Mouse (Mus musculus): ENCODE measurements at regions not wholly inside any gene's neighbourhood (a gene's known extent, or its start where the extent isn't known, plus 50 kb on each side); places are given as distances from the start of the nearest gene placed in this dataset.

DNA sequence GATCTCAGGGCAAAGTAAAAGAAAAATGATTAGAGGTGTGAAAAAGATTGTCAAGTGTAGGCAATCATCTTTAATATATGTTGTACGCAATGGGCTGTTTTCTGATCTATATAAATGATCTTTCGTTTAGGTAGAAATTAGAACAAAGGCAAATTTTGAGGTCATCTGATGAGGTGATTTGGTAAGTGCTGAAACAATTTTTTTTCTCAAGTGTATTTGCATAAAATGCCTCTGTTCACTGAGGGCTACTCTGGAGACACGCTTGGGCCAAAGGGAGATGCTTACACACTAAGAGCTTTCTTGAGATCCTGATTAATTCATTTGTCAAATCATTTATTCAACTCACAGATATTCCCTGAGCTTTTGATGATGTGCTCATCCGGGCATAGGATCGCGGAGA, 719.4 kb upstream of the Adgra3 start:
- Histone ChIP-seq H3K4me3 (ENCODE audit: low read depth, low read length) (no peak overlapping the region), H3K4me1 (ENCODE audit: insufficient read depth) (no peaks in the 10 kb centered on the region), H3K27me3 (ENCODE audit: insufficient read depth, low read length) (no peaks in the 10 kb centered on the region), H3K36me3 (replicated peaks; ENCODE audit: insufficient read depth, low read length) (no peaks in the 10 kb centered on the region), H3K9ac (replicated peaks) (no peak overlapping the region), H3K4me2 (ENCODE audit: low read depth, low read length) (no peak overlapping the region), H3K9me3 (ENCODE audit: low read length) (no peaks in the 10 kb centered on the region), H3K27ac (ENCODE audit: low read depth) (no peak overlapping the region)
- ATAC-seq (no peak), DNase-seq (no peak)
- 80% methylated on average over 6 of the region's 6 CpGs for WGBS (ENCODE audit: insufficient replicate concordance)
- TF ChIP-seq CTCF (IDR thresholded peaks at IDR 0.05; ENCODE audit: low read depth) (no peak), EP300 (IDR thresholded peaks at IDR 0.05; ENCODE audit: low read depth) (no peak)

- 63% methylated on average over 5 of the region's 5 CpGs for WGBS (ENCODE audit: insufficient replicate concordance)
Observed at GRCm38 (mm10) chr5:50762261-50762660, 703.5 kb upstream of the Adgra3 start.

DNA sequence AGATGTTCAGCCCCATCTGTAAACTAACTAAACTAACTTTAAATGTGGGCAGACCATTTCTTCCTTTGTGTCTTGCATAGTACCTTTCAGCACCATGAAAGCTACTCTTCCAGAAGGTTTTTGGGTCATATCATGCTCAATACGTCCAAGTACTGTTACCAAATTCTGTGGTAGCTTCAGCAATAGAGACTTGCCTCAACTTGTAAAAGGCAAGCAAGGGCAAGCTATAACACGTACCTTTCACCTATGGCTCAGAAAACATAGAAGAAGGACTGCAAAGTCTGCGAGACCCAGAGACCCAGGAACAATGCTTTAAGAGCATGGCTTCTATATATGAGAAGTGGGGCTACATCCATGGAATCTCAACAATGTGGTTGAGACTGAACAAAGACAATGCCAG, 701.6 kb upstream of the Adgra3 start:
- Histone ChIP-seq H3K9me3 (ENCODE audit: low read length) (no peaks in the 10 kb centered on the region), H3K9ac (replicated peaks) (no peak overlapping the region), H3K4me2 (ENCODE audit: low read depth, low read length) (no peak overlapping the region), H3K4me1 (ENCODE audit: insufficient read depth) (no peaks in the 10 kb centered on the region), H3K27ac (ENCODE audit: low read depth) (no peak overlapping the region), H3K27me3 (ENCODE audit: insufficient read depth, low read length) (no peaks in the 10 kb centered on the region), H3K4me3 (ENCODE audit: low read depth, low read length) (no peak overlapping the region), H3K36me3 (replicated peaks; ENCODE audit: insufficient read depth, low read length) (no peaks in the 10 kb centered on the region)
- no peak for DNase-seq
- ATAC-seq, result no peak
- WGBS (ENCODE audit: insufficient replicate concordance), result 62% methylated on average over 3 of the region's 3 CpGs
- TF ChIP-seq CTCF (IDR thresholded peaks at IDR 0.05; ENCODE audit: low read depth) (no peak), EP300 (IDR thresholded peaks at IDR 0.05; ENCODE audit: low read depth) (no peak)

More at GRCm38 (mm10) chr5:50762261-50762660, 703.5 kb upstream of the Adgra3 start:
- ATAC-seq (no peak), DNase-seq (no peak)
- H3K4me1 ChIP-seq (ENCODE audit: insufficient read depth), result no peaks in the 10 kb centered on the region
- no peak overlapping the region for H3K4me3 ChIP-seq (ENCODE audit: low read depth, low read length)
- no peaks in the 10 kb centered on the region for H3K36me3 ChIP-seq (replicated peaks; ENCODE audit: insufficient read depth, low read length)
- no peak for TF ChIP-seq CTCF (IDR thresholded peaks at IDR 0.05; ENCODE audit: low read depth)
- no peak for TF ChIP-seq EP300 (IDR thresholded peaks at IDR 0.05; ENCODE audit: low read depth)
- H3K9me3 ChIP-seq (ENCODE audit: low read length), result no peaks in the 10 kb centered on the region
- H3K9ac ChIP-seq (replicated peaks), result no peak overlapping the region
- no peaks in the 10 kb centered on the region for H3K27me3 ChIP-seq (ENCODE audit: insufficient read depth, low read length)
- H3K4me2 ChIP-seq (ENCODE audit: low read depth, low read length), result no peak overlapping the region
- H3K27ac ChIP-seq (ENCODE audit: low read depth), result no peak overlapping the region

GRCm38 (mm10) chr5:50752766-50753165, 694.0 kb upstream of the Adgra3 start:
- Histone ChIP-seq H3K4me3 (ENCODE audit: low read depth, low read length) (no peak overlapping the region), H3K27me3 (ENCODE audit: insufficient read depth, low read length) (no peaks in the 10 kb centered on the region), H3K27ac (ENCODE audit: low read depth) (no peak overlapping the region), H3K4me2 (ENCODE audit: low read depth, low read length) (no peak overlapping the region), H3K36me3 (replicated peaks; ENCODE audit: insufficient read depth, low read length) (no peaks in the 10 kb centered on the region), H3K9ac (replicated peaks) (no peak overlapping the region), H3K9me3 (ENCODE audit: low read length) (no peaks in the 10 kb centered on the region), H3K4me1 (ENCODE audit: insufficient read depth) (no peaks in the 10 kb centered on the region)
- DNase-seq, result peak; percentile 15
- 61% methylated on average over 1 of the region's 1 CpGs for WGBS (ENCODE audit: insufficient replicate concordance)
- no peak for ATAC-seq
- TF ChIP-seq EP300 (IDR thresholded peaks at IDR 0.05; ENCODE audit: low read depth) (no peak), CTCF (IDR thresholded peaks at IDR 0.05; ENCODE audit: low read depth) (peak; percentile 55)

DNA sequence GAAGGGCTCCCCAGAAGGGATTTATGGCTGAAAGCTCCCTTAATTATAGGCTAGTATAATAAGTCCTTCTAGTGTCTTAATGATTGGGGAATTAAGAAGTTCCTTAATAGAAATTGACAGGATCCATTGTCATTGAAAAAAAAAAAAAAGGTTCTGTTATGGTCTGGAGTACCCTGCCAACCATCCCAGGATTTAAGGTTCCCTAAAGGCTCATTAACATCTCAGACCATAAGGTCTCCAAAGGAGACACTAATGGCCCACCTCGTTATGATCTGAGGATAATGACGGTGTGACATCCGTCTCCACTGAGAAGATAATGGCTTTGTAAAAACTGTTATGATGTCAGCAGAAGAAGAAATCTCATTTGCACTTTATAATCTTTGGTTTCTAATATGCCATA, 692.6 kb upstream of the Adgra3 start:
- DNase-seq (no peak), ATAC-seq (no peak)
- Histone ChIP-seq H3K27me3 (ENCODE audit: insufficient read depth, low read length) (no peaks in the 10 kb centered on the region), H3K4me3 (ENCODE audit: low read depth, low read length) (no peak overlapping the region), H3K4me2 (ENCODE audit: low read depth, low read length) (no peak overlapping the region), H3K4me1 (ENCODE audit: insufficient read depth) (no peaks in the 10 kb centered on the region), H3K36me3 (replicated peaks; ENCODE audit: insufficient read depth, low read length) (no peaks in the 10 kb centered on the region), H3K9ac (replicated peaks) (no peak overlapping the region), H3K9me3 (ENCODE audit: low read length) (no peaks in the 10 kb centered on the region), H3K27ac (ENCODE audit: low read depth) (no peak overlapping the region)
- 72% methylated on average over 3 of the region's 3 CpGs for WGBS (ENCODE audit: insufficient replicate concordance)
- TF ChIP-seq EP300 (IDR thresholded peaks at IDR 0.05; ENCODE audit: low read depth) (no peak), CTCF (IDR thresholded peaks at IDR 0.05; ENCODE audit: low read depth) (no peak)

- Histone ChIP-seq H3K4me3 (ENCODE audit: low read depth, low read length) (no peak overlapping the region), H3K27me3 (ENCODE audit: insufficient read depth, low read length) (no peaks in the 10 kb centered on the region), H3K9ac (replicated peaks) (no peak overlapping the region), H3K4me1 (ENCODE audit: insufficient read depth) (no peaks in the 10 kb centered on the region), H3K4me2 (ENCODE audit: low read depth, low read length) (no peak overlapping the region), H3K9me3 (ENCODE audit: low read length) (no peaks in the 10 kb centered on the region), H3K27ac (ENCODE audit: low read depth) (no peak overlapping the region), H3K36me3 (replicated peaks; ENCODE audit: insufficient read depth, low read length) (no peaks in the 10 kb centered on the region)
- TF ChIP-seq EP300 (IDR thresholded peaks at IDR 0.05; ENCODE audit: low read depth) (no peak), CTCF (IDR thresholded peaks at IDR 0.05; ENCODE audit: low read depth) (no peak)
- no peak for ATAC-seq
- WGBS (ENCODE audit: insufficient replicate concordance), result 68% methylated on average over 5 of the region's 5 CpGs
- DNase-seq, result no peak
Observed at GRCm38 (mm10) chr5:50743030-50743429, 684.2 kb upstream of the Adgra3 start.

- WGBS (ENCODE audit: insufficient replicate concordance), result 57% methylated on average over 3 of the region's 3 CpGs
- no peak overlapping the region for H3K9ac ChIP-seq (replicated peaks)
- H3K4me2 ChIP-seq (ENCODE audit: low read depth, low read length), result no peak overlapping the region
- H3K27me3 ChIP-seq (ENCODE audit: insufficient read depth, low read length), result no peaks in the 10 kb centered on the region
- no peaks in the 10 kb centered on the region for H3K4me1 ChIP-seq (ENCODE audit: insufficient read depth)
- ATAC-seq, result no peak
- H3K4me3 ChIP-seq (ENCODE audit: low read depth, low read length), result no peak overlapping the region
- DNase-seq, result no peak
- no peaks in the 10 kb centered on the region for H3K36me3 ChIP-seq (replicated peaks; ENCODE audit: insufficient read depth, low read length)
- no peak for TF ChIP-seq CTCF (IDR thresholded peaks at IDR 0.05; ENCODE audit: low read depth)
- no peak for TF ChIP-seq EP300 (IDR thresholded peaks at IDR 0.05; ENCODE audit: low read depth)
- H3K27ac ChIP-seq (ENCODE audit: low read depth), result no peak overlapping the region
- H3K9me3 ChIP-seq (ENCODE audit: low read length), result no peaks in the 10 kb centered on the region
Observed at GRCm38 (mm10) chr5:50733711-50734110, 674.9 kb upstream of the Adgra3 start.
